Mouse (Mus musculus) kidney, postnatal 0 days (tissue): ENCODE results near the gene Sf1. TPM values are rescaled to one million over a fixed set of nuclear protein-coding genes. Genes with fewer than 3 reads are reported as not detected.

Source experiments
- ATAC-seq: fragments of 200-750 bp; cut with Nextera tagmentation; replicated peaks from 2 replicates; pipeline ENCODE4 v1.8.0; 2017; ENCODE audit warnings: low read depth, moderate number of reproducible peaks, moderate TSS enrichment, moderate library complexity; ENCODE audit not compliant: low FRiP score
- DNase-seq: peaks from one replicate; pipeline ENCODE4 v3.0.0-alpha.2; 2016; ENCODE audit warnings: low spot score
- H3K27ac ChIP-seq: fragments of 300-500 bp; sonication (generic); 2 replicates; pipeline ENCODE4 v1.5.1; 2014; ENCODE audit warnings: mild to moderate bottlenecking
- H3K27me3 ChIP-seq: fragments of 300-500 bp; sonication (generic); 2 replicates; pipeline ENCODE4 v1.6.1; 2014; ENCODE audit warnings: low read length, mixed read lengths; ENCODE audit not compliant: insufficient read depth
- H3K36me3 ChIP-seq: fragments of 300-500 bp; sonication (generic); 2 replicates; pipeline ENCODE4 v1.6.1; 2014; ENCODE audit warnings: low read length, mixed read lengths; ENCODE audit not compliant: insufficient read depth
- H3K4me1 ChIP-seq: fragments of 300-500 bp; sonication (generic); replicated peaks from 2 replicates; pipeline ENCODE4 v1.6.1; 2014; ENCODE audit warnings: antibody characterized with exemption, low read length, mixed read lengths; ENCODE audit not compliant: insufficient read depth
- H3K4me2 ChIP-seq: fragments of 300-500 bp; sonication (generic); 2 replicates; pipeline ENCODE4 v1.6.1; 2014; ENCODE audit warnings: mild to moderate bottlenecking, low read length, moderate library complexity, mixed read lengths
- H3K4me3 ChIP-seq: fragments of 300-500 bp; sonication (generic); replicated peaks from 2 replicates; pipeline ENCODE4 v1.5.1; 2014; ENCODE audit warnings: low read depth, low read length
- H3K9ac ChIP-seq: fragments of 300-500 bp; sonication (generic); 2 replicates; pipeline ENCODE4 v1.6.1; 2014; ENCODE audit warnings: low read depth, low read length
- H3K9me3 ChIP-seq: fragments of 300-500 bp; sonication (generic); replicated peaks from 2 replicates; pipeline ENCODE4 v1.6.1; 2016; ENCODE audit warnings: low read length, inconsistent platforms, mixed read lengths
- CTCF ChIP-seq: IDR thresholded peaks from 2 replicates; pipeline ENCODE4 v1.5.1; 2016; ENCODE audit warnings: antibody characterized with exemption, low read depth, mild to moderate bottlenecking, moderate library complexity
- WGBS: fragments of 180-500 bp; shearing (Covaris S2); extraction: QIAGEN DNeasy Blood & Tissue Kit; methylation state at CpG from one replicate; pipeline ENCODE4 v1.1.7; 2014; 5-methylcytosine and 5-hydroxymethylcytosine counted together
- polyA plus RNA-seq: library from polyadenylated mRNA; unstranded; fragments of >200 nt; fragmentation: Nextera tagmentation; extraction: Ambion mirVana; gene quantifications from 2 replicates; pipeline ENCODE4 v1.2.1, GENCODE M21; 2015

Gene Sf1
- polyA plus RNA-seq, 1 experiment from 2014 or later = 91.1 TPM

- peak within 1 kb of the TSS; percentile 74 for H3K27ac ChIP-seq
- peak within 1 kb of the TSS; percentile 70 for H3K9ac ChIP-seq
- H3K4me3 ChIP-seq = peak within 1 kb of the TSS; percentile 63
- DNase-seq (peak; percentile 100), ATAC-seq (peak; percentile 88)
- no peaks in the 10 kb centered on the region for H3K27me3 ChIP-seq
- TF ChIP-seq CTCF = peak; percentile 61
- no peaks in the 10 kb centered on the region for H3K9me3 ChIP-seq
- H3K4me1 ChIP-seq = peaks cover 24% of the 10 kb centered on the region
- under 1% methylated on average over 29 of the region's 43 CpGs for WGBS
- H3K4me2 ChIP-seq = peak within 1 kb of the TSS; percentile 74
- H3K36me3 ChIP-seq = peaks cover 10% of the 10 kb centered on the region; the same call in 1 of the 2 replicates
Measured at GRCm38 (mm10) chr19:6334673-6335457, 28.6 kb upstream of the Sf1 start, which contains the start of gene Men1. Gene Men1, plus strand, starts transcription at chr19:6334979.

DNA sequence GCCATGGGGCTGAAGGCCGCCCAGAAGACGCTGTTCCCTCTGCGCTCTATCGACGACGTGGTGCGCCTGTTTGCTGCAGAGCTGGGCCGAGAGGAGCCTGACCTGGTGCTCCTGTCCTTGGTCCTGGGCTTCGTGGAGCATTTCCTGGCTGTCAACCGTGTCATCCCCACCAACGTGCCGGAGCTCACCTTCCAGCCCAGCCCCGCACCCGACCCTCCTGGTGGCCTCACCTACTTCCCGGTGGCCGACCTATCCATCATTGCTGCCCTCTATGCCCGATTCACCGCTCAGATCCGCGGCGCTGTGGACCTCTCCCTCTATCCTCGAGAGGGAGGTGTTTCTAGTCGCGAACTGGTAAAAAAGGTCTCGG is 28.0 kb upstream of the Sf1 start:
- peaks cover 10% of the 10 kb centered on the region; the same call in 1 of the 2 replicates for H3K36me3 ChIP-seq
- ATAC-seq (no peak; the same call in 1 of the 2 replicates), DNase-seq (peak; percentile 30)
- H3K4me3 ChIP-seq = peak overlapping the region; percentile 63
- H3K4me2 ChIP-seq = peak overlapping the region; percentile 74
- no peak for TF ChIP-seq CTCF
- under 1% methylated on average over 23 of the region's 25 CpGs for WGBS
- H3K27me3 ChIP-seq = no peaks in the 10 kb centered on the region
- H3K9me3 ChIP-seq = no peaks in the 10 kb centered on the region
- peak overlapping the region; percentile 54; the same call in 1 of the 2 replicates for H3K27ac ChIP-seq
- peak overlapping the region; percentile 70 for H3K9ac ChIP-seq
- peaks cover 29% of the 10 kb centered on the region for H3K4me1 ChIP-seq

GRCm38 (mm10) chr19:6336920-6337319 is 26.6 kb upstream of the Sf1 start:
- H3K4me1 ChIP-seq = peaks cover 33% of the 10 kb centered on the region
- DNase-seq (no peak), ATAC-seq (no peak)
- no peak for TF ChIP-seq CTCF
- no peaks in the 10 kb centered on the region for H3K27me3 ChIP-seq
- 90% methylated on average over 10 of the region's 10 CpGs for WGBS
- peak overlapping the region; percentile 74 for H3K4me2 ChIP-seq
- peaks cover 10% of the 10 kb centered on the region; the same call in 1 of the 2 replicates for H3K36me3 ChIP-seq
- no peaks in the 10 kb centered on the region for H3K9me3 ChIP-seq
- no peak overlapping the region for H3K4me3 ChIP-seq
- peak overlapping the region; percentile 70; the same call in 1 of the 2 replicates for H3K9ac ChIP-seq
- H3K27ac ChIP-seq = no peak overlapping the region

DNA sequence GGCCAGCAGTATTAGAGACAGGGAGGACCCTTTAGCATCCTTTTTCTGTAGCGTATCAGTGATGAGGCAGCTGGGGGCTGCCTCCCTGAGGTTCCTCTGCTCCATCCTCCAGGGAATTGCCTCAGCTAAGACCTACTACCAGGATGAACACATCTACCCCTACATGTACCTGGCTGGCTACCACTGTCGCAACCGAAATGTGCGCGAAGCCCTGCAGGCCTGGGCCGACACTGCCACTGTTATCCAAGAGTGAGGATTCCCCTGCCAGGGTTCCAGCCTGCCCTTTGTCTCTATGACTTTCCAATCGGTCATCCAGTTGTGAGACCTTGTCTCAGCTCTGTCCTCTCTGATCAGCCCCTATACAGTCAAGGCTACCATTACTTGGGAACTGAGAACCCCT is 25.3 kb upstream of the Sf1 start:
- over 99% methylated on average over 7 of the region's 7 CpGs for WGBS
- peaks cover 10% of the 10 kb centered on the region; the same call in 1 of the 2 replicates for H3K36me3 ChIP-seq
- TF ChIP-seq CTCF = no peak
- ATAC-seq = no peak
- no peaks in the 10 kb centered on the region for H3K9me3 ChIP-seq
- DNase-seq = no peak
- peaks cover 34% of the 10 kb centered on the region for H3K4me1 ChIP-seq
- no peak overlapping the region for H3K27ac ChIP-seq
- no peak overlapping the region for H3K4me2 ChIP-seq
- H3K9ac ChIP-seq = no peak overlapping the region
- H3K4me3 ChIP-seq = no peak overlapping the region
- H3K27me3 ChIP-seq = no peaks in the 10 kb centered on the region

DNA sequence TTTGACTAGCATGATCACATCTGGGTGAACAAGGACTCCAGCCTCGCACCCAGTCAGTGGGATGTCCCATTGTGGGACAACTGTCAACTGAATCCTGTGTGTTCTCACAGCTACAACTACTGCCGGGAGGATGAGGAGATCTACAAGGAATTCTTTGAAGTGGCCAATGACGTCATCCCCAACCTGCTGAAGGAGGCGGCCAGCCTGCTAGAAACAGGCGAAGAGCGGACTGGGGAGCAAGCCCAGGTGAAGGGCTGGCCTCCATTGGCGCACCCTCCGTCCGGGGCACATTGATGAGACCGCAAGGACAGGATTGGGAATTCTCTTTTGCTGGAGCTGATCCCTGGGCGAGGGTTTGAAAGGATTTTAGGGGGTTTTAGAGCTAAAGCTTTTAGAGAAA is 24.8 kb upstream of the Sf1 start:
- Histone ChIP-seq H3K36me3 (peaks cover 10% of the 10 kb centered on the region; the same call in 1 of the 2 replicates), H3K9me3 (no peaks in the 10 kb centered on the region), H3K4me1 (peaks cover 34% of the 10 kb centered on the region), H3K27me3 (no peaks in the 10 kb centered on the region), H3K4me3 (no peak overlapping the region), H3K4me2 (no peak overlapping the region), H3K27ac (no peak overlapping the region), H3K9ac (no peak overlapping the region)
- 88% methylated on average over 11 of the region's 11 CpGs for WGBS
- no peak for ATAC-seq
- no peak for TF ChIP-seq CTCF
- no peak for DNase-seq

GRCm38 (mm10) chr19:6339191-6339590 is 24.3 kb upstream of the Sf1 start:
- H3K27me3 ChIP-seq = no peaks in the 10 kb centered on the region
- H3K27ac ChIP-seq = no peak overlapping the region; the same call in 1 of the 2 replicates
- TF ChIP-seq CTCF = no peak
- peaks cover 10% of the 10 kb centered on the region; the same call in 1 of the 2 replicates for H3K36me3 ChIP-seq
- H3K4me1 ChIP-seq = peaks cover 33% of the 10 kb centered on the region
- no peak overlapping the region for H3K4me2 ChIP-seq
- ATAC-seq = no peak
- H3K4me3 ChIP-seq = no peak overlapping the region
- DNase-seq = no peak
- no peak overlapping the region for H3K9ac ChIP-seq
- H3K9me3 ChIP-seq = no peaks in the 10 kb centered on the region
- 93% methylated on average over 6 of the region's 6 CpGs for WGBS
